Mouse (Mus musculus) heart, adult 2 months (tissue): ENCODE measurements around the gene Mlh3.

Source experiments
- CTCF ChIP-seq: fragments of 200-600 bp; IDR thresholded peaks from 2 replicates; pipeline ENCODE4 v1.8.1; 2022; ENCODE audit warnings: antibody characterized with exemption, mild to moderate bottlenecking, moderate library complexity
- EP300 ChIP-seq: fragments of 200-500 bp; IDR thresholded peaks from 2 replicates; pipeline ENCODE4 v1.6.1; 2011; ENCODE audit warnings: low read depth, low read length, control low read depth; ENCODE audit not compliant: insufficient read depth

- no peak for TF ChIP-seq EP300
- TF ChIP-seq CTCF = no peak
These were observed 28.4 kb upstream of the Mlh3 start for GRCm38 (mm10) chr12:85298835-85299180.
